Mouse (Mus musculus): ENCODE data around the gene Hipk1.

- TF ChIP-seq HCFC1 (IDR thresholded peaks at IDR 0.05; ENCODE audit: borderline replicate concordance, insufficient read depth, low read length) (no peak), ZC3H11A (IDR thresholded peaks at IDR 0.05; ENCODE audit: borderline replicate concordance, low read depth, low read length) (no peak), MAFK (IDR thresholded peaks at IDR 0.05; ENCODE audit: insufficient read depth, low read depth, low read length) (no peak), ZNF384 (IDR thresholded peaks at IDR 0.05; ENCODE audit: low read depth, low read length) (no peak)
Measured at GRCm38 (mm10) chr3:103782844-103783609, 8.3 kb downstream of the Hipk1 start.

All from ES-E14 (cell line).